Mouse (Mus musculus): ENCODE measurements around the gene Styk1. TPM values are rescaled to one million over a fixed set of nuclear protein-coding genes. Genes with fewer than 3 reads are reported as not detected.
"Not testable (repeated sequence)": the region's sequence is repeated elsewhere in the genome, so short reads cannot be mapped to it uniquely, and the experiment has no call there.

The Styk1 gene
- polyA plus RNA-seq, 1 experiment from 2014 or later: 4.3 TPM

- Histone ChIP-seq H3K27ac (replicated peaks) (no peak overlapping the region), H3K9ac (replicated peaks) (no peak overlapping the region), H3K4me3 (no peak overlapping the region), H3K27me3 (no peaks in the 10 kb centered on the region), H3K4me1 (no peaks in the 10 kb centered on the region), H3K9me3 (no peaks in the 10 kb centered on the region), H3K4me2 (replicated peaks) (no peak overlapping the region), H3K36me3 (no peaks in the 10 kb centered on the region)
- ATAC-seq (replicated peaks): no peak
- WGBS: 69% methylated on average over 3 of the region's 3 CpGs
Observed at GRCm38 (mm10) chr6:131308031-131308430, 45.4 kb downstream of the Styk1 start.

GRCm38 (mm10) chr6:131304776-131305175 lies 48.6 kb downstream of the Styk1 start:
- H3K4me2 ChIP-seq (replicated peaks): no peak overlapping the region
- WGBS: 60% methylated on average over 3 of the region's 3 CpGs
- H3K4me3 ChIP-seq: no peak overlapping the region
- no peak overlapping the region for H3K27ac ChIP-seq (replicated peaks)
- H3K9me3 ChIP-seq: no peaks in the 10 kb centered on the region
- H3K36me3 ChIP-seq: no peaks in the 10 kb centered on the region
- no peak for ATAC-seq (replicated peaks)
- no peaks in the 10 kb centered on the region for H3K27me3 ChIP-seq
- H3K9ac ChIP-seq (replicated peaks): no peak overlapping the region
- H3K4me1 ChIP-seq: no peaks in the 10 kb centered on the region

- Histone ChIP-seq H3K4me1 (0 out of 2 replicates have a peak, but pooled peaks cover under 1% of the 10 kb centered on the region), H3K4me3 (no peak overlapping the region), H3K27me3 (no peaks in the 10 kb centered on the region), H3K4me2 (replicated peaks) (no peak overlapping the region), H3K9me3 (no peaks in the 10 kb centered on the region), H3K9ac (replicated peaks) (no peak overlapping the region), H3K27ac (replicated peaks) (no peak overlapping the region), H3K36me3 (no peaks in the 10 kb centered on the region)
- no peak for ATAC-seq (replicated peaks)
Observed at GRCm38 (mm10) chr6:131298531-131298930, 54.9 kb downstream of the Styk1 start.

GRCm38 (mm10) chr6:131294435-131295112 lies 58.8 kb downstream of the Styk1 start:
- H3K9ac ChIP-seq (replicated peaks): no peak overlapping the region
- H3K9me3 ChIP-seq: no peaks in the 10 kb centered on the region
- no peak for ATAC-seq (replicated peaks)
- H3K4me2 ChIP-seq (replicated peaks): no peak overlapping the region
- no peak overlapping the region for H3K4me3 ChIP-seq
- no peaks in the 10 kb centered on the region for H3K36me3 ChIP-seq
- 85% methylated on average over 5 of the region's 5 CpGs for WGBS
- no peak overlapping the region for H3K27ac ChIP-seq (replicated peaks)
- no peaks in the 10 kb centered on the region for H3K27me3 ChIP-seq
- peaks cover 15% of the 10 kb centered on the region for H3K4me1 ChIP-seq

- Histone ChIP-seq H3K4me2 (replicated peaks) (peak overlapping the region; percentile 51), H3K4me3 (no peak overlapping the region), H3K36me3 (no peaks in the 10 kb centered on the region), H3K9me3 (no peaks in the 10 kb centered on the region), H3K9ac (replicated peaks) (no peak overlapping the region), H3K4me1 (peaks cover 15% of the 10 kb centered on the region), H3K27me3 (no peaks in the 10 kb centered on the region), H3K27ac (replicated peaks) (no peak overlapping the region)
- ATAC-seq (replicated peaks): 0 out of 2 replicates have a peak, but pooled peaks have one; percentile 24
- 90% methylated on average over 5 of the region's 5 CpGs for whole genome bisulfite sequencing
Observed at GRCm38 (mm10) chr6:131293916-131294315, 59.5 kb downstream of the Styk1 start.

GRCm38 (mm10) chr6:131292991-131293788 lies 60.2 kb downstream of the Styk1 start, which contains the start of gene Magohb:
Gene Magohb, minus strand, starts transcription at chr6:131293244.
- H3K27ac ChIP-seq (replicated peaks): peak within 1 kb of the TSS; percentile 81
- H3K4me2 ChIP-seq (replicated peaks): peak within 1 kb of the TSS; percentile 51
- WGBS: 1% methylated on average over 49 of the region's 51 CpGs
- H3K27me3 ChIP-seq: no peaks in the 10 kb centered on the region
- no peaks in the 10 kb centered on the region for H3K9me3 ChIP-seq
- H3K36me3 ChIP-seq: no peaks in the 10 kb centered on the region
- peaks cover 15% of the 10 kb centered on the region for H3K4me1 ChIP-seq
- peak within 1 kb of the TSS; percentile 44 for H3K9ac ChIP-seq (replicated peaks)
- peak; percentile 91 for ATAC-seq (replicated peaks)
- H3K4me3 ChIP-seq: peak within 1 kb of the TSS; percentile 52

GRCm38 (mm10) chr6:131292276-131292990 lies 61.0 kb downstream of the Styk1 start:
- peak; percentile 54 for ATAC-seq (replicated peaks)
- H3K27ac ChIP-seq (replicated peaks): 0 out of 2 replicates have a peak overlapping the region, but pooled peaks have one; percentile 81
- H3K9ac ChIP-seq (replicated peaks): peak overlapping the region; percentile 44
- H3K27me3 ChIP-seq: no peaks in the 10 kb centered on the region
- H3K36me3 ChIP-seq: peaks cover 5% of the 10 kb centered on the region; the same call in 1 of the 2 replicates
- peak overlapping the region; percentile 52 for H3K4me3 ChIP-seq
- peaks cover 15% of the 10 kb centered on the region for H3K4me1 ChIP-seq
- peak overlapping the region; percentile 51 for H3K4me2 ChIP-seq (replicated peaks)
- 18% methylated on average over 10 of the region's 10 CpGs for WGBS
- no peaks in the 10 kb centered on the region for H3K9me3 ChIP-seq

- H3K4me3 ChIP-seq: no peak overlapping the region
- no peaks in the 10 kb centered on the region for H3K9me3 ChIP-seq
- no peak overlapping the region for H3K4me2 ChIP-seq (replicated peaks)
- 15% methylated on average over 2 of the region's 2 CpGs for WGBS
- no peak for ATAC-seq (replicated peaks)
- H3K36me3 ChIP-seq: peaks cover 11% of the 10 kb centered on the region
- H3K9ac ChIP-seq (replicated peaks): no peak overlapping the region
- H3K27me3 ChIP-seq: no peaks in the 10 kb centered on the region
- no peak overlapping the region for H3K27ac ChIP-seq (replicated peaks)
- peaks cover 15% of the 10 kb centered on the region for H3K4me1 ChIP-seq
Observed at GRCm38 (mm10) chr6:131290430-131290829, 63.0 kb downstream of the Styk1 start.

- not testable (repeated sequence) for H3K27ac ChIP-seq (replicated peaks); H3K4me1 ChIP-seq; H3K9me3 ChIP-seq; H3K27me3 ChIP-seq; H3K9ac ChIP-seq (replicated peaks); H3K4me3 ChIP-seq; ATAC-seq (replicated peaks); H3K4me2 ChIP-seq (replicated peaks)
- 94% methylated on average over 2 of the region's 2 CpGs for WGBS
- peaks cover 14% of the 10 kb centered on the region for H3K36me3 ChIP-seq
Observed at GRCm38 (mm10) chr6:131278160-131278559, 75.2 kb downstream of the Styk1 start.

- Histone ChIP-seq H3K9ac (replicated peaks) (no peak overlapping the region), H3K4me2 (replicated peaks) (no peak overlapping the region), H3K4me3 (no peak overlapping the region), H3K4me1 (no peaks in the 10 kb centered on the region), H3K27ac (replicated peaks) (no peak overlapping the region), H3K9me3 (no peaks in the 10 kb centered on the region), H3K27me3 (no peaks in the 10 kb centered on the region), H3K36me3 (peaks cover 6% of the 10 kb centered on the region; the same call in 1 of the 2 replicates)
- WGBS: 88% methylated on average over 4 of the region's 4 CpGs
- ATAC-seq (replicated peaks): no peak
Observed at GRCm38 (mm10) chr6:131276659-131277058, 76.7 kb downstream of the Styk1 start.

GRCm38 (mm10) chr6:131272311-131272710 lies 81.1 kb downstream of the Styk1 start:
- H3K27ac ChIP-seq (replicated peaks): no peak overlapping the region
- no peak overlapping the region for H3K9ac ChIP-seq (replicated peaks)
- no peak for ATAC-seq (replicated peaks)
- no peaks in the 10 kb centered on the region for H3K27me3 ChIP-seq
- no peak overlapping the region for H3K4me3 ChIP-seq
- no peak overlapping the region for H3K4me2 ChIP-seq (replicated peaks)
- 91% methylated on average over 1 of the region's 1 CpGs for WGBS
- no peaks in the 10 kb centered on the region for H3K9me3 ChIP-seq
- no peaks in the 10 kb centered on the region for H3K4me1 ChIP-seq
- H3K36me3 ChIP-seq: peaks cover 3% of the 10 kb centered on the region; the same call in 1 of the 2 replicates

GRCm38 (mm10) chr6:131270312-131270711 lies 83.1 kb downstream of the Styk1 start:
- 71% methylated on average over 1 of the region's 1 CpGs for WGBS
- ATAC-seq (replicated peaks): no peak
- no peak overlapping the region for H3K27ac ChIP-seq (replicated peaks)

More at GRCm38 (mm10) chr6:131270312-131270711, 83.1 kb downstream of the Styk1 start:
- Histone ChIP-seq H3K9ac (replicated peaks) (no peak overlapping the region), H3K4me3 (no peak overlapping the region), H3K4me1 (no peaks in the 10 kb centered on the region), H3K36me3 (no peaks in the 10 kb centered on the region), H3K9me3 (no peaks in the 10 kb centered on the region), H3K4me2 (replicated peaks) (no peak overlapping the region), H3K27me3 (no peaks in the 10 kb centered on the region)

All from forebrain, embryonic 15.5 days (tissue).